Mouse (Mus musculus) spleen, embryonic (tissue): ENCODE data around the gene Olfr568.

Experiments used
- CTCF ChIA-PET: fragments of 350-600 bp; sonication (Branson Sonifier 250); formaldehyde crosslinking; loops from one replicate; lab custom pipeline; 2022; lab: Charles Lee

Olfr568 gene

GRCm38 (mm10) chr7:102876822-102877221, at the start of gene Olfr568:
Olfr568 (plus strand) TSS chr7:102877122.
- CTCF ChIA-PET = no interaction called here

GRCm38 (mm10) chr7:102855807-102856206, 21.1 kb upstream of the Olfr568 start:
- CTCF ChIA-PET = no interaction called here

GRCm38 (mm10) chr7:102858665-102859064, 18.3 kb upstream of the Olfr568 start, which contains the start of gene Olfr566:
Olfr566 (minus strand) TSS chr7:102858765.
- CTCF ChIA-PET = no interaction called here

GRCm38 (mm10) chr7:102890782-102891181, 13.9 kb downstream of the Olfr568 start, which contains the start of gene Olfr569:
Olfr569 (minus strand) TSS chr7:102890882.
- CTCF ChIA-PET = no interaction called here

GRCm38 (mm10) chr7:102915261-102915660, 38.3 kb downstream of the Olfr568 start:
- CTCF ChIA-PET = no interaction called here

- CTCF ChIA-PET = no interaction called here
Measured at GRCm38 (mm10) chr7:102916405-102916804, 39.5 kb downstream of the Olfr568 start.

GRCm38 (mm10) chr7:102917032-102917875, 40.3 kb downstream of the Olfr568 start, which contains the start of gene Olfr571:
Olfr571 (minus strand) TSS chr7:102917536.
- CTCF ChIA-PET = no interaction called here

- CTCF ChIA-PET = no interaction called here
Measured at GRCm38 (mm10) chr7:102919632-102920031, 42.7 kb downstream of the Olfr568 start.

- CTCF ChIA-PET = no interaction called here
Measured at GRCm38 (mm10) chr7:102924109-102924508, 47.2 kb downstream of the Olfr568 start, which contains the start of gene Olfr572. Olfr572 (plus strand) TSS chr7:102924409.

GRCm38 (mm10) chr7:102927105-102927504, 50.2 kb downstream of the Olfr568 start:
- CTCF ChIA-PET = no interaction called here
